Mouse (Mus musculus) bone marrow macrophage, adult 2 months (primary cell): ENCODE results near the gene Cntn6.

Experiments
- CTCF ChIP-seq: IDR thresholded peaks from 2 replicates; pipeline ENCODE4 v1.5.1; 2012; ENCODE audit warnings: low read depth, mild to moderate bottlenecking, low read length, moderate library complexity
- POLR2A ChIP-seq: IDR thresholded peaks from 2 replicates; pipeline ENCODE4 v1.6.1; 2012; ENCODE audit warnings: mild to moderate bottlenecking, low read depth, low read length, borderline replicate concordance

DNA sequence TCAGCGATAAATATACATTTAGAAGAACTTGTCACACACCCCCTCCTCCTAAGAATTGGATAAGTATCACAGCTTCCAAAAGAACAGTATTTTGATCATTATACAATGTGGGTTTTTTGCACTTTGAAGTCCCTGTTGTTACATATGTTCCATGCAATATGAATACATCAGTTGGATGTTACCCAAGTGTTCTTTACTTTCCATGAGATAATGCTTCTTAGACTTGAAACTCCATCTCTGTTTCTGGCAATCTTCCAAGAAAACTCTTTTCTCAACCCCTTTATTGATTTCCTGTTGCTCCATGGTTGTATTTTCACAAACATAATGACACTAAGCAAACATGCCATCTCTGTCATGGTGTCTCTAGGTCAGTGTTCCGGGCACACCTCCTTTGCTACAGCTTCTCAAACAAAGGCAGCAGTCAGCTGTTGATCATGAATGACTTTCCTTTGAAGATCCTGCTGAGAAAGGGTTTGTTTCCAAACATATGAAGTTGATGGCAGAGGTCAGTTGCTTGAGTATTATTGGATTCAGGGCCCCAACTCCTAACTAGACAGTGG, 108.3 kb downstream of the Cntn6 start:
- no peak for TF ChIP-seq CTCF
- TF ChIP-seq POLR2A, result no peak
